Mouse (Mus musculus) bone marrow, adult 2 months (tissue): ENCODE data around the gene Stk24. TPM values are rescaled to one million over a fixed set of nuclear protein-coding genes. Genes with fewer than 3 reads are reported as not detected.

Experiments used
- H3K27ac ChIP-seq: fragments of 200-500 bp; 2 replicates; pipeline ENCODE4 v1.5.1; 2012; ENCODE audit warnings: low read depth, mild to moderate bottlenecking, control low read depth, inconsistent platforms, low read length; ENCODE audit not compliant: control insufficient read depth, poor library complexity, insufficient read depth
- H3K4me1 ChIP-seq: fragments of 200-500 bp; 2 replicates; pipeline ENCODE4 v1.6.1; 2011; ENCODE audit warnings: low read length; ENCODE audit not compliant: control insufficient read depth, insufficient read depth
- H3K4me3 ChIP-seq: fragments of 200-500 bp; replicated peaks from 2 replicates; pipeline ENCODE3; 2011; ENCODE audit warnings: mild to moderate bottlenecking, low read depth, low read length, control low read depth; ENCODE audit not compliant: control insufficient read depth
- CTCF ChIP-seq: fragments of 200-500 bp; IDR thresholded peaks from 2 replicates; pipeline ENCODE4 v1.5.1; 2011; ENCODE audit warnings: low read length, control low read depth; ENCODE audit not compliant: control insufficient read depth, insufficient read depth
- POLR2A ChIP-seq: fragments of 200-500 bp; IDR thresholded peaks from 2 replicates; pipeline ENCODE4 v1.6.1; 2011; ENCODE audit warnings: low read depth, mild to moderate bottlenecking, control low read depth, low read length, borderline replicate concordance; ENCODE audit not compliant: control insufficient read depth
- WGBS: fragments of 180-500 bp; shearing (Covaris S2); methylation state at CpG from one replicate; pipeline ENCODE4 v1.1.7; 2018; 5-methylcytosine and 5-hydroxymethylcytosine counted together
- polyA plus RNA-seq: library from polyadenylated mRNA; stranded (reverse); fragments of >200 nt; gene quantifications from 2 replicates; pipeline ENCODE4 v1.2.4, GENCODE M21; 2011; ENCODE audit warnings: low replicate concordance; ENCODE audit not compliant: missing spikeins, insufficient read depth, insufficient read length

Gene Stk24
- polyA plus RNA-seq, result 38.3 and 39.7 TPM in 2 replicates

DNA sequence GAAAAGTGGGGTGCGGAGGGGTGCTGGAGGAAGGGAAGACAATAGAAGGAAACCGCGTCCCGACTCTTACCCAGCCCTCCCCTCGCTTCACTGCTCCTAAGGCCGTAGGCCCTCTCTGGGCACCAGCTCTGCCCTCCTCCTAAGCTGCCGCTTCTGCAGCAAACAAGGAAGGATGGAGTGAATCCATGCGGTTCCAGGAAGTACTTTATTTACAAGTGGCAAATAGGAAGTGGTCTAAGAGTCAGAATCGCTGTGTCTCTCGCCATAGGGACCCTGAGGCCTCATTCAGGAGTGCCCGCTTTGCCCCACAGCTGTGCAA lies at the start of gene Stk24:
Gene Stk24 (minus strand): TSS at position 185 of the 319 bp plus-strand sequence.
- 3% methylated on average over 11 of the region's 11 CpGs for WGBS
- Histone ChIP-seq H3K4me1 (peaks cover 2% of the 10 kb centered on the region; the same call in 1 of the 2 replicates), H3K4me3 (peak within 1 kb of the TSS; percentile 93), H3K27ac (peak within 1 kb of the TSS; percentile 99)
- TF ChIP-seq POLR2A (peak; percentile 14; the same call in 1 of the 2 replicates), CTCF (no peak)

DNA sequence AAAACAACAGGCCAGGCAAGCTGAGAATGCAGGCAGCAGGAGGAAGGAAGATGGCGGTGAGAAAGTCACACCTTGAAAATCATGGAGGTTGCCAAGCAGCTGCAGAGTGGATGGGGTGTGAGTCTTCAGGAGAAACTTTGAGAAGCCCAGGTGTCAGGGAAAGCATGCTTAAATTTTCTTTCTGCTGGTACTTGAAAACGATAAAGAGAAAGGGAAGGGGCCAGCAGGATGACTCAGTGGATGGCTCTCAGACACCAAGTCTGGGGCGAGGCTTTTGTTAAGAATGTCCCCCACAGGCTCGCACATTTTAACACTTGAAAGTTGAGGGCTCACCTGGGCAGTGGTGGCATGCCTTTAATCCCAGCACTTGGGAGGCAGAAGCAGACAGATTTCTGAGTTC lies 48.3 kb upstream of the Stk24 start:
- TF ChIP-seq CTCF, result no peak
- no peak for TF ChIP-seq POLR2A
- H3K4me3 ChIP-seq, result no peak overlapping the region
- WGBS, result 85% methylated on average over 4 of the region's 4 CpGs
- H3K4me1 ChIP-seq, result peaks cover 2% of the 10 kb centered on the region; the same call in 1 of the 2 replicates
- no peak overlapping the region for H3K27ac ChIP-seq

DNA sequence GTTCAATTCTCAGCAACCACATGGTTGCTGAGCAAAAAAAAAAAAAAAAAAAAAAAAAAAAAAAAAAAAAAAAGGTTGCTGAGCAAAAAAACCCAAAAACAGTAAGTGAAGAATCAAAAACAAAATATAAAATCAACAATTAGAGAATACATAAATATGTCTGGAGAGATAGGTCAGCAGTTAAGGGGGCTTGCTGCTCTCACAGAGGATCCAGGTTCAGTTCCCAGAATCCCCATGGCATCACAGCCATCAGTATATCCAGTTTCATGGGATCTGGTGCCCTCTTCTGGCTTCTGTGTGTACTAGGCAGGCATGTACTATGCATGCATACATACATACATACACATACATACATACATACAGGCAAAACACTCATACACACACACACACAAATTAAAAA lies 46.9 kb upstream of the Stk24 start:
- no peak overlapping the region for H3K4me3 ChIP-seq
- peaks cover 2% of the 10 kb centered on the region; the same call in 1 of the 2 replicates for H3K4me1 ChIP-seq
- peak; percentile 41; the same call in 1 of the 2 replicates for TF ChIP-seq CTCF
- TF ChIP-seq POLR2A, result no peak
- H3K27ac ChIP-seq, result no peak overlapping the region

DNA sequence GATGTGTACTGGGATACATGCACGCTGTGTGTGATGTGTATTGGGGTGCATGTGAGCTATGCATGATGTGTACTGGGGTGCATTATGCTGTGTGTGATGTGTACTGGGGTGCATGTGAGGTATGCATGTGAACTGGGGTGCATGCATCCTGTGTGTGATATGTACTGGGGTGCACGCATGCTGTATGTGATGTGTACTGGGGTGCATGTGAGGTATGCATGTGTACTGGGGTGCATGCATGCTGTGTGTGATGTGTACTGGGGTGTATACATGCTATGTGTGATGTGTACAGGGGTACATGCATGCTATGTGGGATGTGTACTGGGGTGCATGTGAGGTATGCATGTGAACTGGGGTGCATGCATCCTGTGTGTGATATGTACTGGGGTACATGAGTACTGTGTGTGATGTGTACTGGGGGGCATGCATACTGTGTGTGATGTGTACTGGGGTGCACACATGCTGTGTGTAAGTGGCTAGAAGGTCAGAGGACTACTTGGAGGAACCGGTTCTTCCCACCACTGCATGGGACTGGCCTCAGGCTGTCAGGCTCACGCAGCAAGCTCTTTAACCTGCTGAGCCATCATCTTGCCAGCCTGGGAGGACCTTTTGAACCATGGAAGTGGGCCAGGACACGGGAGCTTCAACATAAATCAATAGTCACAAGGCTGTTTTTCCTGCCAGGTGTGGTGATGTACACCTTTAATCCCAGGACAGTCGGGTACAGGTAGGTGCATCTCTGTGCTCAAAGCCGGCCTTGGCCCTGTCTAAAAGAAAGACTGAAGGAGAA lies 45.4 kb upstream of the Stk24 start:
- Histone ChIP-seq H3K4me3 (no peak overlapping the region), H3K4me1 (peaks cover 2% of the 10 kb centered on the region; the same call in 1 of the 2 replicates), H3K27ac (no peak overlapping the region)
- WGBS, result 83% methylated on average over 7 of the region's 7 CpGs
- TF ChIP-seq CTCF, result no peak
- TF ChIP-seq POLR2A, result no peak

DNA sequence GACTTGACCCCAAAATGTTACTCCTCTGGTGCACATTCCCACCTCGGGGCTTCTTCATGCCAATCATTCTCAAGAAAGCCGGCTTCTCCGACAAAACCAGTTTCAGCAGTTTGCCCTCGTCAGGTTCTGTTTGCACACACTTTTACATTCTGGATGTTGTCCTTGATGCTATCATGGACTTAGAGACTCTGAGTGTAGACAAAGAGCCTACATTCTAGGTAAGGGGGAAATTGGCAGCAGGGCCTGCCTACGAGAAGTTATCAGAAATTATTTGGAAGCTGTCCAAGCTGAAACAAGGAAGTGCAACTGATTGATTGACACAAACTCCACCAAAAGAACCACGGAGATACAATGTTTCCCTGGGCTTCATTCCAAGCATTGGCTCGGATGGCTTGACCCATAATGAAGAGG lies 43.5 kb upstream of the Stk24 start:
- H3K4me3 ChIP-seq, result no peak overlapping the region
- peaks cover 2% of the 10 kb centered on the region; the same call in 1 of the 2 replicates for H3K4me1 ChIP-seq
- TF ChIP-seq POLR2A, result no peak
- TF ChIP-seq CTCF, result no peak
- 17% methylated on average over 7 of the region's 7 CpGs for WGBS
- peak overlapping the region; percentile 62; the same call in 1 of the 2 replicates for H3K27ac ChIP-seq

DNA sequence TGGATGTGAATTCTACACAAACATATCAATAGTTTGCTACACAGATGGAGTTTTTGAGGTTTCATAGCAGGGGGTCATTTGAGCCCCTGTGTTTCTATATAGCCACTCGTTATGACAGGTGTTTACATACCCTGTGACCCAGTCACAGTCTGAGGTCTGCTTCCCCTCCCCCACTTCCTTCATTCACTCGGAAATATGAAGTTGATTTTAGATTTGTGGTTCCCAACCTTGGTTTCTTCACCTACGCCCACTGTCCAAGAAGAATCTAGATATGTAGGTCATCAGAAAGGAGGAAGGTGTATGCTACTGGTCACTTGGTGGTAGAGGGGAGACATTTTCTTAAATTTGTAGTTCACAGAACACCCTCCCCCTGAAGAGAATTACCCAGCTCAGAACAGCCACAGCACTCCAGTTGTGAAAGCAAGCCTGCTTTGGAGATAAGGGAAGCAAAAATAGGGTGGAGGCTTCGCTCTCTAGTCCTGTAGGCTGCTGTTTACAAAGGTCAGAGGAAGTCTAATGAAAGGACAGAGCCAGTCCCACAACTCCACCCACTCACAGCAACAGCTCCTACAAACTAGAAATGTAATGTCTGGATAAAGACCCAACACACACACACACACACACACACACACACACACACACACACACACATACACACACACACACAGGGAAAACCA lies 43.0 kb upstream of the Stk24 start:
- 1% methylated on average over 4 of the region's 4 CpGs for WGBS
- Histone ChIP-seq H3K4me1 (peaks cover 2% of the 10 kb centered on the region; the same call in 1 of the 2 replicates), H3K4me3 (no peak overlapping the region), H3K27ac (peak overlapping the region; percentile 62; the same call in 1 of the 2 replicates)
- TF ChIP-seq POLR2A (no peak), CTCF (no peak)

DNA sequence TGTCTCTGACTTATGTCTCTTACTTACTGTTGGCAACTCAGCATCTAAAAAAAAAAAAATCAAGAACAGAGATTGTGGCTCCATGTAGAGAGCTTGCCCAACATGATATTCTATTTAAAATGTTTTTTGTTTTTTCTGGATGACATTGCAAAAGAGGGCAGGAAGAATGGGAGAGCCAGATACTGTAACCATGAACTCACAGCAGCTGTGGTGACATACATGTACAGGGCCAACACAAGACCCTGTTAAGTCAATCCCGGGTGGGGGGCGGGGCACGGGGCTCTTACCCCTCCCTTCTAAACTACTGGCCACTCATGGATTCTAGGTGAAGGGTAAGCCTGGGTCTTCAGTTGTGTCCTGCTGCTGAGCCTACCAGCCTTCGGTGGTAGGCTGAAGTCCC lies 42.2 kb upstream of the Stk24 start:
- Histone ChIP-seq H3K4me3 (no peak overlapping the region), H3K27ac (peak overlapping the region; percentile 26; the same call in 1 of the 2 replicates), H3K4me1 (peaks cover 2% of the 10 kb centered on the region; the same call in 1 of the 2 replicates)
- TF ChIP-seq CTCF (no peak), POLR2A (no peak)
- WGBS, result 56% methylated on average over 4 of the region's 4 CpGs

DNA sequence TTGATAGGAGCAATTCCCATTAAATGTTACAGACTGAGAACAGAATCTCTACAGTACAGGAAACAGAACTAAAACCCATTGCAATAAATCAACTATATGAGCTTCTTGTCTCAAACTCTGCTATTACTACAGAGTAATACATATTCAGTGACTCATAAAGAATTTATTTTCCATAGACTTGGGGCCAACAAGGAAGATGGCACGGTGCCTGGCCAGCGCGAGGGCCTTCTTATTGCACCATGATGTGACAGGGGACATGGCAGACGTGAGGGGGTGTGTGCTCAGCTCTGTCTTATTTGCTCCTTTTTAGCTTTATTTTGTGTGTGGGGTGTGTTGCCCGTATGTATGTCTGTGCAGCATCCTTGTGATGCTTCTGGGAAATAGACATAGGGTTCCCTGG lies 37.8 kb upstream of the Stk24 start:
- Histone ChIP-seq H3K4me3 (no peak overlapping the region), H3K27ac (no peak overlapping the region), H3K4me1 (no peaks in the 10 kb centered on the region)
- TF ChIP-seq CTCF (no peak), POLR2A (no peak)
- WGBS, result 69% methylated on average over 5 of the region's 5 CpGs

DNA sequence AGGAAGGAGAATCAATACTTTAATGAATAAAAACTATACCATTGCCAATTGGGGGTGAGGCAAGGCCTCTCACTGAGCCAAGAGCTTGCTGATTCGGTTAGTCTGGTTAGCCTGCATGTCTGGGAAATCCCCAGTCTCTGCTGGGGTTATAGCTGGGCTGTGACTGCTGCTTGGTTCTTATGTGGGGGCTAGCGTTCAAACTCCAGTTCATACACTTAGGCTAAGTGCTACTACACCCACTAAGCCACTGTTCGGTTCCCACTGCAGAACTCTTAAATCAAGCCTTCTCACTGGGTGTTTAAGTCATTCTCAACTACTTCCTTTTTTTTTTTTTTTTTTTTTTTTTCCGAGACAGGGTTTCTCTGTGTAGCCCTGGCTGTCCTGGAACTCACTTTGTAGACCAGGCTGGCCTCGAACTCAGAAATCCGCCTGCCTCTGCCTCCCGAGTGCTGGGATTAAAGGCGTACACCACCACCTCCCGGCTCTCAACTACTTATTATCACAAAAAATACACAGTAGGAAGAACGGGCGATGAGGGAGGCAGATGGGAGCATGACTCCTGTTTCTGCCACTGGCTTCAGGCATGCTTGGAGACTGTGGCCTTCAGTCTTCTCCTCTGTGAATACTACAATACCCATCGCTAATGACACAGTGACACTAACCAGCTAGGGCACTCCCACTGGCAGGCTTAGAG lies 37.0 kb upstream of the Stk24 start:
- WGBS, result 61% methylated on average over 11 of the region's 12 CpGs
- no peak for TF ChIP-seq POLR2A
- TF ChIP-seq CTCF, result no peak
- no peak overlapping the region for H3K4me3 ChIP-seq

More for the DNA sequence above, 37.0 kb upstream of the Stk24 start:
- Histone ChIP-seq H3K27ac (no peak overlapping the region), H3K4me1 (no peaks in the 10 kb centered on the region)
